Mouse (Mus musculus) cerebellum, adult 11 months (tissue): ENCODE results near the gene Gpld1.

Experiments
- DNase-seq: peaks from one replicate; pipeline ENCODE4 v3.0.0; 2022

Gene Gpld1

GRCm38 (mm10) chr13:24942512-24943282, at the start of gene Gpld1:
Gene Gpld1, plus strand, starts transcription at chr13:24943152.
- peak; percentile 28 for DNase-seq

DNA sequence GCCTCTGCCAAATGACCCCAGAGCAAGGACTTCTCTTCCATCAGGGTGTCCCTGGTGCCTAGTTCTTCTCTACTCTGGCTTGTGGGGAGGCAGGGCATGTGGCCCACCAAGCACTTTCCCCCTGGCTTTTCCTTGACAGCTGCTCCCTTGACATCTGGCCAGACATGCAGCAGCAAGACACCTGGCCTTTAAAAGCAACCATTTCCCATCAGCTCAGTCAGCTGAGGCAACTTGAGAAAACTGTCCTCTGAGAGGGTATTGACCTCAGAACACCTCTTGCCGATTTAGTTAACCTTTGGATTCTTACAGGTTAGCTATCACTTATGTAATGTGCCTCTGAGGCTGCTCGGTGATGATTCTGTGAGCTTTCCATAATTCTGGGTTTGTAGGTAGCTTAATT, 49.1 kb upstream of the Gpld1 start:
- DNase-seq: no peak

DNA sequence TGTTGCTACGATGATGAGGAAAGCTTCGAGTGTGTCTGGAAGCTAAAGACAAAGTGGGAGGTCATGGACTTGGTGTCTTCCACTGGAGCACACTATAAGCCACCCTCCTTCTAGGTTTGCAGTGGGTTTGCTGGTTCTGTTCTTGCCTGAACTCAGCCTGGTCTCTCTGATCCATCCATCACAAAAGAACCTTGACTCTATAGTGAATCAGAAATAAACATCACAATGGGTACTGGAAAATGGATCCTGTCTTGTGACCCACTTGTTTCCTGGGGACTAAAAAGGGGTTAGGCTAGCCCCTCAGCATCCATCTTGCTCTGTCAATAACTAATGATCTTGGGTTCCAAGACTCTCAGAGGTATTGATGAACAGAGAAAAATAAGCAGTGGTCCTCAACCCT, 41.0 kb upstream of the Gpld1 start:
- no peak for DNase-seq

DNA sequence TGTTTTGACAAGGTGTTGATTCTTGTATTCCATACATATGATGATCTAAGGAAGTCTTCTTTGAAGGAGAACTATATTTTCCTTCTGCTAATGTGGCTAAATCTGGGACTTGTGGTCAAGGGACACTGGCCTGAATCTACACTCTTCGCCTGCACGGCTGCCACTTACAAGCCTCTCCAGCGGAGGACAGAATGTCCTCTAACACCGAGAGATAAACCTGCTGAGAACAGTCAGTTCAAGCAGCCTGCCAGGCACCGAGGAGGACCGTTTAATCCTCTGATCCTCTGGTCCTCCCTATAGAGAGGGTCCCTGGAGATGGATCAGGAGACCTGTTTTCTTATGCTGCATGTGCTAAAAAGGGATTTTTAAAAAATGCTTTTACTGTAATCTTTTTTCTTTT, 39.5 kb upstream of the Gpld1 start:
- no peak for DNase-seq

GRCm38 (mm10) chr13:24905422-24905821, 37.5 kb upstream of the Gpld1 start:
- DNase-seq: no peak

GRCm38 (mm10) chr13:24906831-24907570, 36.0 kb upstream of the Gpld1 start:
- no peak for DNase-seq

- DNase-seq: no peak
Measured at GRCm38 (mm10) chr13:24909112-24909511, 33.8 kb upstream of the Gpld1 start.

- no peak for DNase-seq
Measured at GRCm38 (mm10) chr13:24913576-24913975, 29.4 kb upstream of the Gpld1 start.

DNA sequence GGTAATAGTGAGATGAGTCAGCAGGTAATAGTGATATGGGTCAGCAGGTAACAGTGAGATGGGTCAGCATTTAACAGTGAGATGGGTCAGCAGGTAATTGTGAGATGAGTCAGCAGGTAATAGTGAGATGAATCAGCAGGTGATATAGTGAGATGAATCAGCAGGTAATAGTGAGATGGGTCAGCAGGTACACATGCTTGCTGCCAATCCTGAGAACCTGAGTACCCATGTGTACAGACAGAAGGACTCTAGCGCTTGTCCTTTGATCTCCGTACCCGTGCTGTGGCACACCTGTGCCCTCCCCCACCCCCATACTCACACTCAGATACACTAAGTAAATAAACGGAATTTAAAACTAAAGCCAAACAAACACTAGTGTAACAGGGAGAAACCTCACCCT, 28.0 kb upstream of the Gpld1 start:
- DNase-seq: no peak

- no peak for DNase-seq
Measured at GRCm38 (mm10) chr13:24915831-24916230, 27.1 kb upstream of the Gpld1 start.

DNA sequence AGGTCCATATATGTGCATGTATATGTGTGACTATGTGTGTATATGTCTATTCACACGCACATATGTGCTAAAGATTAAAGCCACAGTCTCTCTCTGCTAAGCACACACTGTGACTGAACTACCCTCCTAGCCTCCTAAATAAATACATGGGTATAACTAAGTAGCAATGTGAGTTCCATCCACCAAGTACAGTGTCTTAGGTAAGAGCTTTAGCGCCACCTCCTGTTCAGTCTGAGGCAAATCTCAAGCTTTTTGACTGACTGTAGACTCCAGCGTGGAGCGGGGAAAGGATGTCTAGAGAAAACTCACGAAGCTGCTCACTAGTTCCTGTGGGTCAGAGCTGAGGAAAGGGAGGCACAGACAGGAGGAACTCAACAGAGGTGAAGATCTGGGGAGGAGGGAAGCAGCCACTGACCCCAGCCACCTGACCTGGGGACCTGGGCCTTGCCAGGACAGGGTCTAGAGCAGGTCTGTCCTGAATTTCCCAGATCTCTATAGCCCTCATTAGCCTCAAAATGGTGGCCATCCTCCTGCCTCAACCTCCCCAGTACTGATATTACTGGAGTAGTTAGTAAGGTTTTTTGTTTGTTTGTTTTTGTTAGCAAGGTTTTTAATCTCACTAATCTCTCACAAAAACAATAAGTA, 22.5 kb upstream of the Gpld1 start:
- no peak for DNase-seq

GRCm38 (mm10) chr13:24921281-24921680, 21.7 kb upstream of the Gpld1 start:
- no peak for DNase-seq

DNA sequence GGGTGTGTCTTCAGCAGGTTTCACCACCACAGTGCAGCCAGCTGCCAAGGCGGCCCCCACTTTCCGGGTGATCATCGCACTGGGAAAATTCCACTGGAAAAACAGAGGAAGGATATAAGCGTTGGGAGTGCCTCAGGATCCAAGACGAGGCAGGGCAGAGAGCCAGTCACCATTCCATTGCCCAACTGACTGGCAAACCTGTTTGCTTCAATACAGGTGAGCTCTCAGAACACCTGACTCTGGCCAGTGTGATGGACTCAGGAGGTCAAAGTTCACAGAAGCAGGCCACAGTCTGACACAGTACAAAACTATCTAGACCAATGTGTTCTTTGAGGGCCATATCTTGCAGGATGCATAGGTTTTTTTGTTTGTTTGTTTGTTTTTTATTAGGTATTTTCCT, 19.0 kb upstream of the Gpld1 start:
- no peak for DNase-seq

- no peak for DNase-seq
Measured at GRCm38 (mm10) chr13:24930591-24930990, 12.4 kb upstream of the Gpld1 start.

DNA sequence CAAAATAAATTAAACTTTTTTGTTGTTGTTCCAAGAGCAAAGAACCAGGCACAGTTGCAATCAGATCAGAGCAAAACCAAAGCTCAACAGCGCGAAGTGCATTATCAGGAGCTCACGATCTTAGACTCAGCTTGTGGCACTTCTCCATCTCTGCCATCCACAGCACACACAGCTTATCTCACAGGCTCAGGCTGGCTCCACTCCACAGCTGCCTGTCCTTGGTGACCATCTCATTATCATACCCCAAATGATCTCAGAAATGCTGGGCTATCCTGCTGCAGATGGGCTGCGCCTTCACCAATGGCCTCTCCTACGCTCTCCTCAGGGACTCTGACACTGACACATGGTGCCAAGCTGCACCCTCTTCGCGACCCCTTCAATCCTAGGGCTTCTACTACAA, 9.8 kb upstream of the Gpld1 start:
- no peak for DNase-seq

GRCm38 (mm10) chr13:24936772-24937107, 6.2 kb upstream of the Gpld1 start:
- no peak for DNase-seq

DNA sequence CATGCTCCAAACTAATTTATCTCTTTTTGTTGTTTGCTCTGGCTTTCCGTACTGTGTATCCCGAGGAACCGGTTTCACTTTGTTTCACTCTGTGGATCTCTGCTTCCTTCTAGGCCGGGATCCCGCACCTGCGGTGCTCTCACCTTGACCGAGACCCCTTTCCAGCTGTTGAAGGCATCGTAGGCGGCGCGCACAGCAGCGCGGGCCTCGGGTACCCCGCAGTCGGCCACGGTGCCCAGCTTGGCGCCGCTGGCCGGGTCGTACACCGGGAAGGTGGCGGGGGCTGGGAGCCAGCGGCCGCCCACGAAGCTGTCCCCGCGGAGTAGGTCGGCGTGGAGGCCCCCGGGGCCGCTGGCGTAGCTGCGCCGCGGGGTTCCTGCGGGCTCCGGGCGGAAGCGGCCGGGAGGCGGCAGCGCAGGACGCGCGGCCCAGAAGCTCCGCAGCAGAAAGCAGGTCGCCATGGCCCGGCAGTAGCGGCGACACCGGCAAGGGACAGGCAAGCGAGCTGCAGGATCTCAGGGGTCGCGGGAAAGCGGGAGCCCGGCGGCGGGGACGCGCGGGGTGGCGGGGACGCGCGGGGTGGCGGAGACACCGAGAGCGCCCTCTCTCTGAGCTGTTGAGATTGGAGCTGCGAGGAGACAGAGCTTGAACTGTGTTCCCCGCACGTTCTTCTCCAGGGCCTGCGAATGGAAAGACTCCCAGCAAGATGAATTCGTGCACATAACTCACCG, 5.7 kb upstream of the Gpld1 start, which contains the start of gene Aldh5a1:
Gene Aldh5a1 (minus strand): TSS at position 554 of the 731 bp plus-strand sequence.
- DNase-seq: peak; percentile 75

DNA sequence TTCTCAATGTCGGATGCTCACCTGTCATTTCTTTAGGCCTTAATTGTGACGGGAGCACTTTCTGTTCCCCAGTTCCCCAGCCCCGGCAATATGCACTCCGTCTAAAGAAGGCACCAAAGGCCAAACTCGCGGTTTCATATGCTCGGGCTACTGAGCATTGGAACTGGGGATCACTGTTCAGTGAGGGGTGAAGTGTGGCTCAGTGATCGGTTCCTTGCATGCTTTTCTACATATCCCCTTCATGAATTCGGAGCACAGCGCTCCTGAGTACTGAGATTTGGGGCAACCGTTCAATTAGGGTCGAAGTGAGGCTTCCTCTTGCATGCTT, 5.1 kb upstream of the Gpld1 start:
- DNase-seq: no peak

GRCm38 (mm10) chr13:24938683-24939082, 4.3 kb upstream of the Gpld1 start:
- DNase-seq: peak; percentile 79

GRCm38 (mm10) chr13:24939472-24939871, 3.5 kb upstream of the Gpld1 start:
- no peak for DNase-seq

GRCm38 (mm10) chr13:24943303-24943702, 351 bp downstream of the Gpld1 start:
- DNase-seq: no peak

- no peak for DNase-seq
Measured at GRCm38 (mm10) chr13:24945567-24945966, 2.6 kb downstream of the Gpld1 start.

- no peak for DNase-seq
Measured at GRCm38 (mm10) chr13:24947158-24947557, 4.2 kb downstream of the Gpld1 start.
